Mouse (Mus musculus): ENCODE results near the gene Gm30083. TPM values are rescaled to one million over a fixed set of nuclear protein-coding genes. Genes with fewer than 3 reads are reported as not detected.

The Gm30083 gene
- total RNA-seq, 4 experiments from 2014 or later = not detected

- DNase-seq = no peak
Observed at GRCm38 (mm10) chr14:33958841-33959240, 56.1 kb downstream of the Gm30083 start.

GRCm38 (mm10) chr14:33958186-33958585 lies 56.8 kb downstream of the Gm30083 start:
- DNase-seq = no peak

GRCm38 (mm10) chr14:33956055-33956454 lies 58.9 kb downstream of the Gm30083 start:
- no peak for DNase-seq

DNA sequence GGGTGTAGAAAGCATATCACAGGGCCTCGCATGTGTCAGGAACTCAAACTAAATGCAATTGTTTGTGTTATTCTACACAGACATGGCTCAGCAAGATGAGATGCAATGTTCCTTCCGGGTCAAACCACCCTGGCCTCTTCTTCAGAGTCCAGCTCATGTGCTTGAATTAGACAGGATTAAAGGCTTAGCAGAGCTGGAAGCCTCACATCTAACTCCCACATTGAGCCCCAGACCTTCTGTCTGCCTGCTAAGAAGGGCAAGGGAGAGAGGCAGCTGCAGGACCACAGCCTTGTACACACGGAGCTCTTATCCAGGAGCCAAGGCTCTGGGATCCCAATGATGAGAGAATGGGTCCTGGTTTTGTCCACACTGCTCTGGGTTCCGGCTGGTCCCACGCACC lies 61.2 kb downstream of the Gm30083 start, which contains the start of gene Rbp3:
Rbp3 (plus strand) TSS at position 243 of the 400 bp plus-strand sequence.
- no peak for DNase-seq

GRCm38 (mm10) chr14:33952233-33952981 lies 62.6 kb downstream of the Gm30083 start:
- DNase-seq = no peak

- no peak for DNase-seq
Observed at GRCm38 (mm10) chr14:33946125-33946524, 68.9 kb downstream of the Gm30083 start.

DNA sequence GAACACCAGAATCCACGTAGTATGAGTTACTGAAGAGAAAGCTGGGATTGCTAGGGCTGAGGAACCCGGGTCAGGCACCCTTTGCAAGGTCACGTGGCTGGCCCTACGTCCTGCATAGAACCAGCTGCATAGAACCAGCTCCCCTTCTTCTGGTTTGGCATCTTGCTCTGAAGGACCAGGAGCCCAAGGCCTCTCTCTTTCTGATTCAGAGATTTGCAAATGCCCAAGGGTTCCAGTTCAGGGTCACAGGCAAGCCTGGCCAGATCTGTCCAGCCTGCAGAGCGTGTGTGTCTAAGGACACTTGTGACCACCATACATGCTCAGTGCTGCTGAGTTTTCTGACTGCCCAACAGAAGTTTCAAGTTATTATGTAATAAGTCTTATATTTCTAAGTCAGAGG lies 72.8 kb downstream of the Gm30083 start:
- DNase-seq = peak; percentile 79

GRCm38 (mm10) chr14:33940739-33941138 lies 74.2 kb downstream of the Gm30083 start, which contains the start of gene Gdf2:
Gene Gdf2 (plus strand): TSS chr14:33941039.
- DNase-seq = no peak

GRCm38 (mm10) chr14:33939117-33939516 lies 75.9 kb downstream of the Gm30083 start:
- peak; percentile 47 for DNase-seq

Other genes with a start within 250 kb of the Gm30083 start
- gene Gdf10, start 91.6 kb downstream of the Gm30083 start, total RNA-seq (2022) = 10 to 100 TPM in 3 of 4 experiments, 1 to 10 TPM in 1; 9.9 to 18.5 (median 13.3) TPM
- gene Gdf2, start 74.1 kb downstream of the Gm30083 start, total RNA-seq (2022) = not detected
- not detected for gene Rbp3, start 61.2 kb downstream of the Gm30083 start, total RNA-seq (2022)
- gene Zfp488, start 36.4 kb downstream of the Gm30083 start, total RNA-seq (2022) = under 1 TPM in 3 of 4 experiments, not detected in 1; 0.07 to 0.22 (median 0.08) TPM
- gene Gm5460, start 1.6 kb upstream of the Gm30083 start, total RNA-seq (2022) = under 1 TPM in 3 of 4 experiments, not detected in 1; 0.13 to 0.58 (median 0.38) TPM
- not detected for gene Antxrl, start 37.5 kb upstream of the Gm30083 start, total RNA-seq (2022)
- 1 to 10 TPM; 1.2 to 3.1 (median 2.0) TPM for gene Anxa8, start 70.8 kb upstream of the Gm30083 start, total RNA-seq (2022)
- not detected for gene A630023A22Rik, start 87.6 kb upstream of the Gm30083 start, total RNA-seq (2022)
- under 1 TPM in 1 of 4 experiments, not detected in 3; 0.07 TPM for gene Npy4r, start 137.3 kb upstream of the Gm30083 start, total RNA-seq (2022)
- gene Gprin2, start 186.5 kb upstream of the Gm30083 start, total RNA-seq (2022) = 1 to 10 TPM; 3.6 to 7.1 (median 4.7) TPM
- gene Syt15, start 204.4 kb upstream of the Gm30083 start, total RNA-seq (2022) = under 1 TPM; 0.15 to 0.38 (median 0.30) TPM

All from adrenal gland, adult 8-10 months (tissue).